Mouse (Mus musculus) intestine, postnatal 0 days (tissue): ENCODE measurements around the gene Spata31d1a. TPM values are rescaled to one million over a fixed set of nuclear protein-coding genes. Genes with fewer than 3 reads are reported as not detected.

Experiments
- ATAC-seq: fragments of 200-750 bp; cut with Nextera tagmentation; 2 replicates; pipeline ENCODE4 v1.8.0; 2017; ENCODE audit warnings: mild to moderate bottlenecking, moderate TSS enrichment, moderate library complexity
- H3K27ac ChIP-seq: fragments of 300-500 bp; sonication (generic); 2 replicates; pipeline ENCODE4 v1.5.1; 2014; ENCODE audit warnings: mild to moderate bottlenecking, low read depth, low read length, moderate library complexity
- H3K27me3 ChIP-seq: fragments of 300-500 bp; sonication (generic); replicated peaks from 2 replicates; pipeline ENCODE4 v1.6.1; 2014; ENCODE audit warnings: low read length, mixed read lengths; ENCODE audit not compliant: control insufficient read depth, insufficient read depth
- H3K36me3 ChIP-seq: fragments of 300-500 bp; sonication (generic); 2 replicates; pipeline ENCODE4 v1.6.1; 2014; ENCODE audit warnings: mild to moderate bottlenecking, moderate library complexity; ENCODE audit not compliant: control insufficient read depth, insufficient read depth
- H3K4me1 ChIP-seq: fragments of 300-500 bp; sonication (generic); replicated peaks from 2 replicates; pipeline ENCODE4 v1.6.1; 2014; ENCODE audit warnings: antibody characterized with exemption, low read length, mixed read lengths; ENCODE audit not compliant: control insufficient read depth, insufficient read depth
- H3K4me2 ChIP-seq: fragments of 300-500 bp; sonication (generic); replicated peaks from 2 replicates; pipeline ENCODE4 v1.6.1; 2014; ENCODE audit warnings: low read depth, mild to moderate bottlenecking, moderate library complexity
- H3K4me3 ChIP-seq: fragments of 300-500 bp; sonication (generic); 2 replicates; pipeline ENCODE4 v1.5.1; 2014; ENCODE audit warnings: low read depth, low read length
- H3K9ac ChIP-seq: fragments of 300-500 bp; sonication (generic); 2 replicates; pipeline ENCODE4 v1.6.1; 2014; ENCODE audit warnings: mild to moderate bottlenecking, low read depth, low read length
- H3K9me3 ChIP-seq: fragments of 300-500 bp; sonication (generic); 2 replicates; pipeline ENCODE4 v1.6.1; 2016; ENCODE audit warnings: mixed run types; ENCODE audit not compliant: control insufficient read depth
- CTCF ChIP-seq: sonication (generic); IDR thresholded peaks from 2 replicates; pipeline ENCODE4 v1.5.1; 2016; ENCODE audit warnings: low read depth, mild to moderate bottlenecking, control low read depth, antibody characterized with exemption, moderate library complexity
- WGBS: fragments of 180-500 bp; shearing (Covaris S2); extraction: QIAGEN DNeasy Blood & Tissue Kit; methylation state at CpG from one replicate; pipeline ENCODE4 v1.1.7; 2014; 5-methylcytosine and 5-hydroxymethylcytosine counted together
- polyA plus RNA-seq: library from polyadenylated mRNA; unstranded; fragments of >200 nt; fragmentation: Nextera tagmentation; extraction: Ambion mirVana; gene quantifications from 2 replicates; pipeline ENCODE4 v1.2.1, GENCODE M21; 2015

Gene Spata31d1a
- polyA plus RNA-seq, 1 experiment from 2014 or later = not detected

DNA sequence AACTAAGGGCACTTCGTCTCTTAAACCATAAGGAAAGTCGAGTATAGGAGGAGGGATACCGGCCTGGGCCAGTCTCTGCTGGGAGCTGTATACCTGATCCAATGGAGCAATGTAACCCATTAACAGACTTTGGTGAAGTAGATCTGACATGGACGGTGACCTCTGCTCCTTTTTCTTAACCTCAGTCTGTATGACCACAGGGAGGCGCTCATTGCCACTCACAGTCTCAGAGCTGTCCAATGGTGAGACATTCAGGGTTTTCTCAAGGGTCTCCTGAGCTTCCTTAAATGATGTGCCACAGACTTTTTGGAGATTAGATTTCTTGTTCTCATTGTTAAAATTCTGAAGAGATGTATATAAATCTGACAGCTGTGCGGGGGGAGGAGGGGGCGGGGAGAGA is 19.6 kb downstream of the Spata31d1a start:
- Histone ChIP-seq H3K4me3 (no peak overlapping the region), H3K36me3 (no peaks in the 10 kb centered on the region), H3K9me3 (no peaks in the 10 kb centered on the region), H3K9ac (no peak overlapping the region), H3K27ac (no peak overlapping the region), H3K27me3 (no peaks in the 10 kb centered on the region), H3K4me2 (no peak overlapping the region), H3K4me1 (no peaks in the 10 kb centered on the region)
- ATAC-seq = no peak
- TF ChIP-seq CTCF = peak; percentile 18
- 85% methylated on average over 7 of the region's 7 CpGs for WGBS

DNA sequence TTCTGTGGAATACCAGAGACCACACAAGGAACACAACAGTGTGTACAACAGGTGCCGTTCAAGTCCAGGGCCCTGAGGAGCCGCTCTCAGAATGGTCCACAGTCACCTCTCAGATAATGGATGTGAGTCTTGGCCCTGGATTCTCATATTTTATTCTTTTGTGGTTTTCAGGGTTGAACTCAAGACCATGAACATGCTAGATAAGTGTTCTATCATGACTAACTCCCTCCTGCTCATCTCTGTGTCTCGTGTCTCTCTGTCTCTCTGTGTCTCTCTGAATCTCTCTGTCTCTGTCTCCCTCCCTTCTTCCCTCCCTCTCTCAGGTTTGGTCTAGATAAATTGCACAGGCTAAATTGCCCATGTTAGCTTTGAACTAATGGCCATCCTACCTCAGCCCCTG is 20.3 kb downstream of the Spata31d1a start:
- H3K27me3 ChIP-seq = no peaks in the 10 kb centered on the region
- no peak overlapping the region for H3K4me2 ChIP-seq
- ATAC-seq = no peak
- WGBS = 97% methylated on average over 3 of the region's 3 CpGs
- H3K27ac ChIP-seq = no peak overlapping the region
- no peak for TF ChIP-seq CTCF
- no peaks in the 10 kb centered on the region for H3K36me3 ChIP-seq
- H3K9me3 ChIP-seq = no peaks in the 10 kb centered on the region
- H3K4me1 ChIP-seq = no peaks in the 10 kb centered on the region
- no peak overlapping the region for H3K9ac ChIP-seq
- no peak overlapping the region for H3K4me3 ChIP-seq

DNA sequence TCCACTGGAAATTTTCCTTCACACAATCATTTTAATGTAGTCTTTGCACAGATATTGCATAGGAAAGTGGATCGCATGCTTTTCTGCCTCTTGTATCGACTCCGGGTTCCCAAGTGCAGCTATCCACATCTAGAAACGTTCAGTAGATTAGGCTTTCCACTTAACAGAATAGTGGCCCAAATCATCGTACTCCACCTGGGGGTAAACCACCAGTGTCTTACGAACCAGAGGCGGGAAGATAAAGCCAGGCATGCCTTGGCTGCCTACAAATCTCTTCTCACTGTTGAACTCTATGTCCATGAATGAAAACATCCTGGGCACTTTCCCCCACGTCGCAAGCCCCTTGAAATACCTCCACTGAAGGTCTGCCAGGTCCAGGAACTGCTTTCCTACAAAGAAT is 20.8 kb downstream of the Spata31d1a start:
- no peak overlapping the region for H3K4me3 ChIP-seq
- no peaks in the 10 kb centered on the region for H3K4me1 ChIP-seq
- H3K27me3 ChIP-seq = no peaks in the 10 kb centered on the region
- no peak overlapping the region for H3K27ac ChIP-seq
- ATAC-seq = no peak
- 85% methylated on average over 9 of the region's 9 CpGs for WGBS
- H3K9me3 ChIP-seq = no peaks in the 10 kb centered on the region
- no peak overlapping the region for H3K4me2 ChIP-seq
- no peak overlapping the region for H3K9ac ChIP-seq
- TF ChIP-seq CTCF = no peak
- no peaks in the 10 kb centered on the region for H3K36me3 ChIP-seq

DNA sequence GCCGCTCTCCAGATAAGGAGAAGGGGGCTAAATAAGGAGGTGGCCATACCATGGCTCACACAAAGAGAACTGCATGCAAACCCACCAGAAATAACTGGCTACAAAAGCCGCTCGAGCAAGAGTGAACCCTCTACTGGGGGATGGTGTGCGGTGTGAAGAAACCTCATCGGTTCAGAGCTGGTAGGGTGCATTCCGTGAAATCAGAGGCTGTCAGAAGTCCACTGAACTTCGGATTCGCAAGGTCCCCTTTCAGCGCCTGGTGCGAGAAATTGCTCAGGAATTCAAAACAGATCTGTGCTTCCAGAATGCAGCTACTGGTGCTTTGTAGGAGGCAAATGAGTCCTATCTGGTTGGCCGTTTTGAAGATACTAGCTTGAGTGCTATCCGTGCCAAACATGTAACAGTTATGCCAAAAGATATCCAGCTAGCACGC is 21.8 kb downstream of the Spata31d1a start:
- WGBS = 72% methylated on average over 13 of the region's 13 CpGs
- H3K27me3 ChIP-seq = no peaks in the 10 kb centered on the region
- TF ChIP-seq CTCF = no peak

DNA sequence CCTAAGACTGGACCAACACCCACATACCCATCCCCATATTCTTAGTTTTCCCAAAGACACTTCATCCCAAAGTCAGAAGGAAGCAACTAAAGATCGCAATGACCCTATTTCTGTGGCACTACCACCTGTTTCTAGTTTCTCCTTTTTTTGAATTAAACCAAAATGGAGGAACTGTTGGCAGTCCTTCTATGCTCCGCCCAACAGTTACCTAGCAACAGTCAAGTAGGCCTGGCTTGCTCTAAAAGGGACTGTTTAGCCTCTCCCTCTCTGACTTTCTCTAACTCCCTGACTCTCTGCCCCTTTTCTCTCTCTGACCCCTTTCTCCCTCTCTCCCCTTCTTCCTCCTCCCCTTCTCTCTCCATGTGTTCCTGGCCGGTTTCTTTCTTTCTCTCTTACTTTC is 24.9 kb downstream of the Spata31d1a start:
- Histone ChIP-seq H3K9me3 (no peaks in the 10 kb centered on the region), H3K9ac (no peak overlapping the region), H3K27me3 (0 out of 2 replicates have a peak, but pooled peaks cover 5% of the 10 kb centered on the region), H3K27ac (no peak overlapping the region), H3K4me1 (no peaks in the 10 kb centered on the region), H3K4me2 (no peak overlapping the region), H3K4me3 (no peak overlapping the region), H3K36me3 (no peaks in the 10 kb centered on the region)
- no peak for TF ChIP-seq CTCF
- 78% methylated on average over 3 of the region's 3 CpGs for WGBS
- ATAC-seq = no peak

More for the DNA sequence above, 21.8 kb downstream of the Spata31d1a start:
- Histone ChIP-seq H3K27ac (no peak overlapping the region), H3K4me2 (no peak overlapping the region), H3K4me3 (no peak overlapping the region), H3K9me3 (no peaks in the 10 kb centered on the region), H3K9ac (no peak overlapping the region), H3K36me3 (no peaks in the 10 kb centered on the region), H3K4me1 (no peaks in the 10 kb centered on the region)
- no peak for ATAC-seq

DNA sequence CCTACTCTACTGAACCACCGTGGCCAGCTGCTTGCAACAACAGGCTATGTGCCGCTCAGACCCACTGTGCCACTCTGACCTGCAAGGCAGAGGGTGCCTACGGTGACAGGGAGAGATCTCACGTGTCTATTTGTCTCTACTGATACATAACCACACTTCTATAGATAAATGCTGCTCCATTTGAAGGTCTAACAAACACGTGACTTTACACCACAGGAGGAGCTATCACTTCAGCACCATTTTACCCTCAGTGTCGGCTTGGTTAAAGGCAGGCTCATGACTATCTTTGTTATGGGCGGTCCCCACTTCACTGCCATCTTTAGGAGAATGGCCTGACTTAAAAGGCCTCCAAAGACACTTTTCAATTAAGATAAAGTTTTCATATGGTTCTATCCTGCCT is 27.5 kb downstream of the Spata31d1a start:
- Histone ChIP-seq H3K36me3 (no peaks in the 10 kb centered on the region), H3K9ac (no peak overlapping the region), H3K27me3 (0 out of 2 replicates have a peak, but pooled peaks cover 5% of the 10 kb centered on the region), H3K4me3 (no peak overlapping the region), H3K9me3 (no peaks in the 10 kb centered on the region), H3K4me1 (no peaks in the 10 kb centered on the region), H3K4me2 (no peak overlapping the region), H3K27ac (no peak overlapping the region)
- ATAC-seq = peak; percentile 16; the same call in 1 of the 2 replicates
- TF ChIP-seq CTCF = no peak
- WGBS = 22% methylated on average over 7 of the region's 7 CpGs

DNA sequence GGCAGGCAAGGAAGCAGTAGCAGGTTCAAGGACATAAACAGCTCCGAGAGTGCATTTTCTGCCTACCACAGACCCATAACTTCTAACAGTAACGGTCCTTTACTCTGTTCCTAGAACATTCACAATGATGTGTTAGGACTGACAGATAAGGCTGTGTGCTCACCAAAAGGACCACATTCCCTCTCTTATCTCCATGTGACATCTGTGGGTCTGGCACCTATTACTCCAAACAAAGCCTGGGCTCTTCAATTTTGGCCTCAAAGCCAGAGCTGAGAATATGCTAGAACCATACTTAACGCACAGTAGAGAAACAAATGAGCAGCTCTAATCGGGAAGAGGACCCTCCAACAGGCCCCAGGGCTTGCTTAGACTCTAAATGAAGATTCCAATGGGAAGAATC is 30.2 kb downstream of the Spata31d1a start:
- Histone ChIP-seq H3K27ac (no peak overlapping the region), H3K4me1 (no peaks in the 10 kb centered on the region), H3K4me3 (no peak overlapping the region), H3K9ac (no peak overlapping the region), H3K9me3 (no peaks in the 10 kb centered on the region), H3K27me3 (0 out of 2 replicates have a peak, but pooled peaks cover 5% of the 10 kb centered on the region), H3K4me2 (no peak overlapping the region), H3K36me3 (no peaks in the 10 kb centered on the region)
- no peak for TF ChIP-seq CTCF
- ATAC-seq = no peak
- 69% methylated on average over 4 of the region's 4 CpGs for WGBS
